Mouse (Mus musculus) CH12.LX (cell line): ENCODE data around the gene Tmem54. TPM values are rescaled to one million over a fixed set of nuclear protein-coding genes. Genes with fewer than 3 reads are reported as not detected.

Experiments used
- DNase-seq: peaks from one replicate; pipeline ENCODE4 v3.0.0-alpha.2; 2013; ENCODE audit errors: extremely low read depth
- H3K27ac ChIP-seq: 2 replicates; pipeline ENCODE4 v1.5.1; 2012; ENCODE audit warnings: low read depth, mild to moderate bottlenecking, control low read depth, moderate library complexity; ENCODE audit not compliant: insufficient read depth
- H3K27me3 ChIP-seq: replicated peaks from 2 replicates; pipeline ENCODE3; 2012; ENCODE audit warnings: inconsistent platforms
- H3K36me3 ChIP-seq, 2 experiments: replicated peaks in 1 of 2; 2 replicates each; pipeline versions ENCODE3 to v1.6.1; 2012; ENCODE audit warnings: inconsistent platforms in 1 of 2, low read length in 1 of 2, mild to moderate bottlenecking in 1 of 2, mixed read lengths in 1 of 2, moderate library complexity in 1 of 2; ENCODE audit not compliant: control insufficient read depth in 1 of 2, insufficient read depth in 1 of 2
- H3K4me1 ChIP-seq, 2 experiments: 2 replicates each; pipeline ENCODE4 v1.6.1; 2012; ENCODE audit warnings: inconsistent platforms in 1 of 2, moderate library complexity in 1 of 2; ENCODE audit not compliant: insufficient read depth in 2 of 2, control insufficient read depth in 1 of 2
- H3K4me2 ChIP-seq: 2 replicates; pipeline ENCODE4 v1.6.1; 2012; ENCODE audit warnings: low read depth, mild to moderate bottlenecking, control low read depth; ENCODE audit not compliant: poor library complexity, insufficient read depth, severe bottlenecking
- H3K4me3 ChIP-seq, 3 experiments: fragments of 150-350 bp in 1 of 3; sonication (generic) in 1 of 3; replicated peaks in 1 of 3; 2 replicates each; pipeline versions ENCODE3 to v1.5.1; 2011 to 2012; ENCODE audit warnings: low read depth in 2 of 3, low read length in 2 of 3, mild to moderate bottlenecking in 2 of 3, moderate library complexity in 2 of 3, control low read depth in 1 of 3, improper control_type of control experiment in 1 of 3, inconsistent platforms in 1 of 3, mixed read lengths in 1 of 3; ENCODE audit not compliant: poor library complexity in 1 of 3
- H3K79me2 ChIP-seq: replicated peaks from 2 replicates; pipeline ENCODE4 v1.6.1; 2012; ENCODE audit warnings: mild to moderate bottlenecking, moderate library complexity; ENCODE audit not compliant: control insufficient read depth, poor library complexity, insufficient read depth, severe bottlenecking; ENCODE audit errors: extremely low read depth
- H3K9ac ChIP-seq: 2 replicates; pipeline ENCODE4 v1.6.1; 2012; ENCODE audit warnings: low read depth, mild to moderate bottlenecking, control low read depth, moderate library complexity; ENCODE audit not compliant: insufficient read depth
- H3K9me3 ChIP-seq: replicated peaks from 2 replicates; pipeline ENCODE3; 2012; ENCODE audit warnings: low read length, inconsistent platforms, mixed read lengths
- BHLHE40 ChIP-seq: IDR thresholded peaks from 2 replicates; pipeline ENCODE4 v1.6.1; 2011; ENCODE audit warnings: mild to moderate bottlenecking, low read depth, low read length, improper control_type of control experiment
- CHD2 ChIP-seq: IDR thresholded peaks from 2 replicates; pipeline ENCODE4 v1.6.1; 2011; ENCODE audit warnings: low read length, improper control_type of control experiment
- ELF1 ChIP-seq: IDR thresholded peaks from 2 replicates; pipeline ENCODE4 v1.6.1; 2014; ENCODE audit warnings: low read depth, mild to moderate bottlenecking, inconsistent platforms, low read length, improper control_type of control experiment
- ETS1 ChIP-seq: conservative IDR thresholded peaks from 2 replicates; pipeline ENCODE4 v1.6.1; 2012; ENCODE audit warnings: low read depth, mild to moderate bottlenecking, inconsistent platforms, low read length, improper control_type of control experiment, moderate library complexity
- IRF4 ChIP-seq: IDR thresholded peaks from 2 replicates; pipeline ENCODE4 v1.6.1; 2014; ENCODE audit warnings: low read depth, mild to moderate bottlenecking, inconsistent platforms, low read length, improper control_type of control experiment
- JUND ChIP-seq: conservative IDR thresholded peaks from 2 replicates; pipeline ENCODE4 v1.6.1; 2011; ENCODE audit warnings: low read depth, low read length, improper control_type of control experiment
- MEF2A ChIP-seq: IDR thresholded peaks from 2 replicates; pipeline ENCODE4 v1.6.1; 2014; ENCODE audit warnings: low read depth, mild to moderate bottlenecking, inconsistent platforms, low read length, improper control_type of control experiment, borderline replicate concordance
- POLR2A ChIP-seq: IDR thresholded peaks from 2 replicates; pipeline ENCODE4 v1.6.1; 2011; ENCODE audit warnings: low read depth, mild to moderate bottlenecking, improper control_type of control experiment, low read length
- RAD21 ChIP-seq: IDR thresholded peaks from 2 replicates; pipeline ENCODE4 v1.6.1; 2011; ENCODE audit warnings: low read depth, mild to moderate bottlenecking, low read length, improper control_type of control experiment, moderate library complexity
- RCOR1 ChIP-seq: conservative IDR thresholded peaks from 2 replicates; pipeline ENCODE4 v1.6.1; 2012; ENCODE audit warnings: low read depth, mild to moderate bottlenecking, inconsistent platforms, low read length, improper control_type of control experiment
- SMC3 ChIP-seq: IDR thresholded peaks from 2 replicates; pipeline ENCODE4 v1.6.1; 2011; ENCODE audit warnings: low read depth, low read length, improper control_type of control experiment
- TCF12 ChIP-seq: IDR thresholded peaks from 2 replicates; pipeline ENCODE4 v1.6.1; 2014; ENCODE audit warnings: low read depth, mild to moderate bottlenecking, inconsistent platforms, low read length, improper control_type of control experiment
- UBTF ChIP-seq: IDR thresholded peaks from 2 replicates; pipeline ENCODE4 v1.6.1; 2012; ENCODE audit warnings: low read depth, mild to moderate bottlenecking, inconsistent platforms, low read length, improper control_type of control experiment, moderate library complexity
- USF1 ChIP-seq: IDR thresholded peaks from 2 replicates; pipeline ENCODE4 v1.6.1; 2014; ENCODE audit warnings: low read depth, mild to moderate bottlenecking, inconsistent platforms, low read length, improper control_type of control experiment
- ZC3H11A ChIP-seq: IDR thresholded peaks from 2 replicates; pipeline ENCODE4 v1.6.1; 2012; ENCODE audit warnings: low read depth, mild to moderate bottlenecking, inconsistent platforms, low read length, improper control_type of control experiment
- ZNF384 ChIP-seq: IDR thresholded peaks from 2 replicates; pipeline ENCODE4 v1.6.1; 2012; ENCODE audit warnings: low read depth, low read length, improper control_type of control experiment, inconsistent platforms
- dilution Hi-C: fragments of 300-500 bp; cut with MboI; formaldehyde crosslinking; loops from 2 replicates; pipeline ENCODE4 v1.14.3; 2020; ENCODE audit warnings: low sequenced_read_pairs; ENCODE audit not compliant: extremely low pct_unique_long_range_greater_than_20kb, extremely low pct_ligation_motif_present
- in situ Hi-C: fragments of 300-500 bp; cut with MboI; formaldehyde crosslinking; loops from 3 replicates; pipeline ENCODE4 v1.14.3; 2019; ENCODE audit warnings: low sequenced_read_pairs, low pct_ligation_motif_present, low pct_unique_long_range_greater_than_20kb, mixed read lengths
- polyA plus RNA-seq: library from polyadenylated mRNA; unstranded; fragments of >175 nt; gene quantifications from 2 replicates; pipeline ENCODE4 v1.2.1, GENCODE M21; 2012; ENCODE audit warnings: low read depth; ENCODE audit not compliant: insufficient read length
- total RNA-seq, 2 experiments: library from RNA; depleted of rRNA; stranded (reverse); fragments of 300-350 nt in 1 of 2; fragments of >200 nt in 1 of 2; gene quantifications; 2 replicates each; pipeline ENCODE4 v1.2.3; 2012 to 2014

Tmem54 gene
- total and polyA plus RNA-seq, 3 experiments, result not detected

DNA sequence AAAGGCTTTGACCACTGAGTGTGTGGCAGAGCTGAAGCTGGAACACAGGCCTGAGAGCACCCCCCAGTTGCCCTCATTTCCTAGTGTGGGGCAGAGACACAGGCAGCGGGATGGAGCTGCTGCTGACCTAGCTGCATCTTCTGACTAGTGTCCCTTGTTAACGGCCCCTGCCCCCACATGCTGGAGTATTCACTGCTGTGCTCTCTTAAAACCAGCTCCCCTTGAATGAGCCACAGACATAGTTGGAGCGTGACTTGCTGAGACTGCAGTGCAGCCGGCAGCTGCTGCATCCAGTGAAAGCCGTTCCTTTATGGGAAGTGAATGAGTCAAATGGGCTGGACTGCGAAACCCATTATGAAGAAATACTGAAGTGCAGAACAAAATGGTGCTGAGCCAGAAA is 23.8 kb upstream of the Tmem54 start:
- H3K27me3 ChIP-seq, result no peaks in the 10 kb centered on the region
- dilution Hi-C loops, result no loop called here
- TF ChIP-seq ETS1 (no peak), ZC3H11A (no peak), TCF12 (no peak), POLR2A (no peak), IRF4 (no peak), CHD2 (no peak), MEF2A (no peak), SMC3 (no peak), JUND (no peak), USF1 (no peak), RCOR1 (no peak), ELF1 (no peak), BHLHE40 (no peak), UBTF (no peak), RAD21 (no peak)

DNA sequence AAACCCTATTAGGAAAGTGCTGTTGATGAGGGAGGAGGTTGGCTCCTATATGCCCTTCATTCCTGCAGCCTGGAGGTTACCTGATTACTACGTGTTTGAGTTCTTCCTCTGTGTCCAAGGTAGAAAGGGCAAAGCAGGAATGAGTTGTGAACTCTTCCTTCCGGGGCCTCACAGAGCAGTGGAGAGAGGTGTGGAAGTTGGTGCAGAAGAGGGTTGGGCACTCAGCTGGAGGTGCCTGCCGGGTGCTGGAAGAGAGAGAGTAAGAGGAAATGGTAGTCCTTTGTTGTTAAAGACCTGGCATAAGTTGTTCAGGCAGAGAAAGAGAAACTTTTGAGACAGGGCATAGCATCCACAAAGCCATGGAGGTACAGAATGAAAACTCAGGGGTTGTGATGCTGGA is 23.4 kb upstream of the Tmem54 start:
- dilution Hi-C loops, result no loop called here
- H3K9ac ChIP-seq, result no peak overlapping the region
- no peak overlapping the region for H3K4me2 ChIP-seq
- TF ChIP-seq ZNF384, result no peak
- TF ChIP-seq, all 38 proteins: peak for 0
- Histone ChIP-seq H3K79me2 (no peaks in the 10 kb centered on the region), H3K4me1 (peaks cover 0 to 9% of the 10 kb centered on the region in 2 experiments; a peak in 1 of 4 replicates), H3K9me3 (no peaks in the 10 kb centered on the region), H3K36me3 (peaks cover 47 to 92% of the 10 kb centered on the region in 2 experiments), H3K4me3 (no peak overlapping the region), H3K27ac (no peak overlapping the region), H3K27me3 (no peaks in the 10 kb centered on the region)
- no peak for DNase-seq
- in situ Hi-C loops, result loop anchor here (10.0 kb wide), 1 partner anchor 367 kb away; no protein-coding TSS in a partner anchor

More for the DNA sequence above, 23.8 kb upstream of the Tmem54 start:
- no peak overlapping the region for H3K27ac ChIP-seq
- H3K79me2 ChIP-seq, result no peaks in the 10 kb centered on the region
- H3K4me2 ChIP-seq, result no peak overlapping the region
- no peak overlapping the region for H3K4me3 ChIP-seq
- H3K36me3 ChIP-seq, result peaks cover 51 to 92% of the 10 kb centered on the region in 2 experiments
- H3K4me1 ChIP-seq, result peaks cover 0 to 9% of the 10 kb centered on the region in 2 experiments; a peak in 1 of 4 replicates
- no peaks in the 10 kb centered on the region for H3K9me3 ChIP-seq
- DNase-seq, result no peak
- in situ Hi-C loops, result loop anchor here (10.0 kb wide), 1 partner anchor 367 kb away; no protein-coding TSS in a partner anchor
- no peak overlapping the region for H3K9ac ChIP-seq
